Mouse (Mus musculus): ENCODE data around the gene Rom1. TPM values are rescaled to one million over a fixed set of nuclear protein-coding genes. Genes with fewer than 3 reads are reported as not detected.
A peak's percentile ranks its signal among the peaks of the same experiment; 100 is the strongest.

Rom1 gene
- polyA plus RNA-seq, 1 experiment from 2014 or later, result 1.4 TPM

- Histone ChIP-seq H3K4me2 (no peak overlapping the region), H3K27ac (ENCODE audit: low read depth, low read length) (no peak overlapping the region), H3K36me3 (ENCODE audit: control insufficient read depth, insufficient read depth, low read length) (peaks cover 32% of the 10 kb centered on the region), H3K4me3 (ENCODE audit: low read depth, low read length) (peak overlapping the region; percentile 4; the same call in 1 of the 2 replicates), H3K9me3 (ENCODE audit: control insufficient read depth, low read length) (no peaks in the 10 kb centered on the region), H3K4me1 (ENCODE audit: control insufficient read depth, insufficient read depth, low read length) (peaks cover 15% of the 10 kb centered on the region), H3K27me3 (ENCODE audit: control insufficient read depth, insufficient read depth, low read length) (no peaks in the 10 kb centered on the region), H3K9ac (ENCODE audit: low read length) (no peak overlapping the region)
- 83% methylated on average over 6 of the region's 6 CpGs for WGBS
- peak; percentile 56 for DNase-seq (ENCODE audit: low spot score, missing footprints)
- no peak for ATAC-seq (ENCODE audit: low FRiP score)
Observed at GRCm38 (mm10) chr19:8945251-8945650, 16.1 kb upstream of the Rom1 start.

- peak; percentile 94 for DNase-seq (ENCODE audit: low spot score, missing footprints)
- Histone ChIP-seq H3K4me2 (0 out of 2 replicates have a peak overlapping the region, but pooled peaks have one; percentile 11), H3K36me3 (ENCODE audit: control insufficient read depth, insufficient read depth, low read length) (peaks cover 30% of the 10 kb centered on the region), H3K4me1 (ENCODE audit: control insufficient read depth, insufficient read depth, low read length) (peaks cover 15% of the 10 kb centered on the region), H3K9ac (ENCODE audit: low read length) (no peak overlapping the region), H3K4me3 (ENCODE audit: low read depth, low read length) (peak overlapping the region; percentile 4; the same call in 1 of the 2 replicates), H3K27me3 (ENCODE audit: control insufficient read depth, insufficient read depth, low read length) (no peaks in the 10 kb centered on the region), H3K27ac (ENCODE audit: low read depth, low read length) (no peak overlapping the region), H3K9me3 (ENCODE audit: control insufficient read depth, low read length) (no peaks in the 10 kb centered on the region)
- no peak for ATAC-seq (ENCODE audit: low FRiP score)
- WGBS, result 60% methylated on average over 5 of the region's 5 CpGs
Observed at GRCm38 (mm10) chr19:8944750-8945149, 15.6 kb upstream of the Rom1 start.

- Histone ChIP-seq H3K4me1 (ENCODE audit: control insufficient read depth, insufficient read depth, low read length) (peaks cover 15% of the 10 kb centered on the region), H3K4me2 (no peak overlapping the region), H3K4me3 (ENCODE audit: low read depth, low read length) (no peak overlapping the region), H3K36me3 (ENCODE audit: control insufficient read depth, insufficient read depth, low read length) (peaks cover 27% of the 10 kb centered on the region), H3K27ac (ENCODE audit: low read depth, low read length) (no peak overlapping the region), H3K9me3 (ENCODE audit: control insufficient read depth, low read length) (no peaks in the 10 kb centered on the region), H3K9ac (ENCODE audit: low read length) (peak overlapping the region; percentile 16), H3K27me3 (ENCODE audit: control insufficient read depth, insufficient read depth, low read length) (no peaks in the 10 kb centered on the region)
- WGBS, result 83% methylated on average over 5 of the region's 5 CpGs
- ATAC-seq (ENCODE audit: low FRiP score) (no peak), DNase-seq (ENCODE audit: low spot score, missing footprints) (peak; percentile 61)
Observed at GRCm38 (mm10) chr19:8944062-8944461, 14.9 kb upstream of the Rom1 start.

GRCm38 (mm10) chr19:8943047-8943446 lies 13.9 kb upstream of the Rom1 start:
- peak overlapping the region; percentile 98 for H3K4me3 ChIP-seq (ENCODE audit: low read depth, low read length)
- H3K9ac ChIP-seq (ENCODE audit: low read length), result peak overlapping the region; percentile 95
- no peaks in the 10 kb centered on the region for H3K27me3 ChIP-seq (ENCODE audit: control insufficient read depth, insufficient read depth, low read length)
- H3K4me1 ChIP-seq (ENCODE audit: control insufficient read depth, insufficient read depth, low read length), result peaks cover 15% of the 10 kb centered on the region
- ATAC-seq (ENCODE audit: low FRiP score) (no peak), DNase-seq (ENCODE audit: low spot score, missing footprints) (peak; percentile 82)
- no peaks in the 10 kb centered on the region for H3K9me3 ChIP-seq (ENCODE audit: control insufficient read depth, low read length)
- peaks cover 19% of the 10 kb centered on the region for H3K36me3 ChIP-seq (ENCODE audit: control insufficient read depth, insufficient read depth, low read length)
- H3K27ac ChIP-seq (ENCODE audit: low read depth, low read length), result no peak overlapping the region
- WGBS, result 79% methylated on average over 2 of the region's 2 CpGs
- peak overlapping the region; percentile 73 for H3K4me2 ChIP-seq

GRCm38 (mm10) chr19:8942276-8942964 lies 13.3 kb upstream of the Rom1 start:
- Histone ChIP-seq H3K27me3 (ENCODE audit: control insufficient read depth, insufficient read depth, low read length) (no peaks in the 10 kb centered on the region), H3K27ac (ENCODE audit: low read depth, low read length) (peak overlapping the region; percentile 95), H3K4me1 (ENCODE audit: control insufficient read depth, insufficient read depth, low read length) (peaks cover 15% of the 10 kb centered on the region), H3K4me3 (ENCODE audit: low read depth, low read length) (peak overlapping the region; percentile 98), H3K36me3 (ENCODE audit: control insufficient read depth, insufficient read depth, low read length) (peaks cover 12% of the 10 kb centered on the region), H3K9me3 (ENCODE audit: control insufficient read depth, low read length) (no peaks in the 10 kb centered on the region), H3K4me2 (peak overlapping the region; percentile 73), H3K9ac (ENCODE audit: low read length) (peak overlapping the region; percentile 95)
- ATAC-seq (ENCODE audit: low FRiP score), result peak; percentile 66
- under 1% methylated on average over 44 of the region's 46 CpGs for WGBS
- DNase-seq (ENCODE audit: low spot score, missing footprints), result peak; percentile 95

GRCm38 (mm10) chr19:8941515-8942217 lies 12.5 kb upstream of the Rom1 start, which contains the start of gene Mta2:
TSS of gene Mta2 (plus strand) at chr19:8941875.
- peaks cover 15% of the 10 kb centered on the region for H3K4me1 ChIP-seq (ENCODE audit: control insufficient read depth, insufficient read depth, low read length)
- H3K9me3 ChIP-seq (ENCODE audit: control insufficient read depth, low read length), result no peaks in the 10 kb centered on the region
- WGBS, result under 1% methylated on average over 64 of the region's 64 CpGs
- H3K9ac ChIP-seq (ENCODE audit: low read length), result peak within 1 kb of the TSS; percentile 95
- peak within 1 kb of the TSS; percentile 73 for H3K4me2 ChIP-seq
- H3K27ac ChIP-seq (ENCODE audit: low read depth, low read length), result peak within 1 kb of the TSS; percentile 95
- ATAC-seq (ENCODE audit: low FRiP score) (peak; percentile 96), DNase-seq (ENCODE audit: low spot score, missing footprints) (peak; percentile 100)
- no peaks in the 10 kb centered on the region for H3K27me3 ChIP-seq (ENCODE audit: control insufficient read depth, insufficient read depth, low read length)
- peak within 1 kb of the TSS; percentile 98 for H3K4me3 ChIP-seq (ENCODE audit: low read depth, low read length)
- peaks cover 10% of the 10 kb centered on the region for H3K36me3 ChIP-seq (ENCODE audit: control insufficient read depth, insufficient read depth, low read length)

- peak; percentile 45 for ATAC-seq (ENCODE audit: low FRiP score)
- WGBS, result 31% methylated on average over 10 of the region's 10 CpGs
- H3K9ac ChIP-seq (ENCODE audit: low read length), result peak overlapping the region; percentile 95
- DNase-seq (ENCODE audit: low spot score, missing footprints), result peak; percentile 91
- H3K4me2 ChIP-seq, result peak overlapping the region; percentile 73
- H3K4me1 ChIP-seq (ENCODE audit: control insufficient read depth, insufficient read depth, low read length), result peaks cover 15% of the 10 kb centered on the region
- no peaks in the 10 kb centered on the region for H3K9me3 ChIP-seq (ENCODE audit: control insufficient read depth, low read length)
- peak overlapping the region; percentile 67 for H3K27ac ChIP-seq (ENCODE audit: low read depth, low read length)
- no peaks in the 10 kb centered on the region for H3K27me3 ChIP-seq (ENCODE audit: control insufficient read depth, insufficient read depth, low read length)
- peak overlapping the region; percentile 98 for H3K4me3 ChIP-seq (ENCODE audit: low read depth, low read length)
- H3K36me3 ChIP-seq (ENCODE audit: control insufficient read depth, insufficient read depth, low read length), result peaks cover 6% of the 10 kb centered on the region; the same call in 1 of the 2 replicates
Observed at GRCm38 (mm10) chr19:8941136-8941514, 12.0 kb upstream of the Rom1 start.

GRCm38 (mm10) chr19:8940526-8941133 lies 11.5 kb upstream of the Rom1 start:
- 82% methylated on average over 15 of the region's 15 CpGs for WGBS
- Histone ChIP-seq H3K27ac (ENCODE audit: low read depth, low read length) (no peak overlapping the region), H3K4me1 (ENCODE audit: control insufficient read depth, insufficient read depth, low read length) (peaks cover 15% of the 10 kb centered on the region), H3K4me2 (peak overlapping the region; percentile 73; the same call in 1 of the 2 replicates), H3K9me3 (ENCODE audit: control insufficient read depth, low read length) (no peaks in the 10 kb centered on the region), H3K27me3 (ENCODE audit: control insufficient read depth, insufficient read depth, low read length) (no peaks in the 10 kb centered on the region), H3K36me3 (ENCODE audit: control insufficient read depth, insufficient read depth, low read length) (peaks cover 5% of the 10 kb centered on the region; the same call in 1 of the 2 replicates), H3K4me3 (ENCODE audit: low read depth, low read length) (peak overlapping the region; percentile 98; the same call in 1 of the 2 replicates), H3K9ac (ENCODE audit: low read length) (peak overlapping the region; percentile 95)
- DNase-seq (ENCODE audit: low spot score, missing footprints), result no peak
- ATAC-seq (ENCODE audit: low FRiP score), result peak; percentile 0
